Mouse (Mus musculus) forebrain, embryonic 11.5 days (tissue): Measurements from ENCODE around the gene Gramd4. TPM values are rescaled to one million over a fixed set of nuclear protein-coding genes. Genes with fewer than 3 reads are reported as not detected.

Experiments
- ATAC-seq: fragments of 200-750 bp; cut with Nextera tagmentation; replicated peaks from 2 replicates; pipeline ENCODE4 v1.8.0; 2017; ENCODE audit warnings: moderate TSS enrichment; ENCODE audit not compliant: low FRiP score
- DNase-seq: peaks from one replicate; pipeline ENCODE4 v3.0.0-alpha.2; 2017; ENCODE audit warnings: low spot score
- H3K27ac ChIP-seq: fragments of 300-500 bp; sonication (generic); 2 replicates; pipeline ENCODE4 v1.5.1; 2014; ENCODE audit warnings: low read depth, low read length
- H3K27me3 ChIP-seq: fragments of 300-500 bp; sonication (generic); 2 replicates; pipeline ENCODE4 v1.6.1; 2014; ENCODE audit warnings: mild to moderate bottlenecking, low read length, mixed read lengths; ENCODE audit not compliant: control insufficient read depth, insufficient read depth
- H3K36me3 ChIP-seq: fragments of 300-500 bp; sonication (generic); 2 replicates; pipeline ENCODE4 v1.6.1; 2014; ENCODE audit warnings: mild to moderate bottlenecking, low read length, moderate library complexity, mixed read lengths; ENCODE audit not compliant: control insufficient read depth, insufficient read depth
- H3K4me1 ChIP-seq: fragments of 300-500 bp; sonication (generic); replicated peaks from 2 replicates; pipeline ENCODE4 v1.6.1; 2014; ENCODE audit warnings: low read length, mixed read lengths; ENCODE audit not compliant: control insufficient read depth, insufficient read depth
- H3K4me2 ChIP-seq: fragments of 300-500 bp; sonication (generic); 2 replicates; pipeline ENCODE4 v1.6.1; 2014; ENCODE audit warnings: low read depth, mild to moderate bottlenecking, low read length, moderate library complexity, mixed read lengths; ENCODE audit not compliant: severe bottlenecking
- H3K4me3 ChIP-seq: fragments of 300-500 bp; sonication (generic); 2 replicates; pipeline ENCODE4 v1.5.1; 2014; ENCODE audit warnings: low read depth, low read length
- H3K9ac ChIP-seq: fragments of 300-500 bp; sonication (generic); 2 replicates; pipeline ENCODE4 v1.6.1; 2014; ENCODE audit warnings: low read length
- H3K9me3 ChIP-seq: fragments of 300-500 bp; sonication (generic); 2 replicates; pipeline ENCODE4 v1.6.1; 2016; ENCODE audit warnings: low read length, mixed read lengths; ENCODE audit not compliant: control insufficient read depth
- WGBS: fragments of 180-500 bp; shearing (Covaris S2); extraction: QIAGEN DNeasy Blood & Tissue Kit; methylation state at CpG from one replicate; pipeline ENCODE4 v1.1.7; 2014; 5-methylcytosine and 5-hydroxymethylcytosine counted together
- polyA plus RNA-seq: library from polyadenylated mRNA; unstranded; fragments of >200 nt; fragmentation: Nextera tagmentation; extraction: Ambion mirVana; gene quantifications from 2 replicates; pipeline ENCODE4 v1.2.1, GENCODE M21; 2014

The Gramd4 gene
- polyA plus RNA-seq, 1 experiment from 2014 or later, result 15.5 TPM

GRCm38 (mm10) chr15:86069011-86069791 is 11.7 kb downstream of the Gramd4 start:
- H3K9me3 ChIP-seq, result no peaks in the 10 kb centered on the region
- H3K27me3 ChIP-seq, result no peaks in the 10 kb centered on the region
- no peaks in the 10 kb centered on the region for H3K36me3 ChIP-seq
- H3K9ac ChIP-seq, result no peak overlapping the region
- DNase-seq, result no peak
- no peak overlapping the region for H3K4me3 ChIP-seq
- H3K4me1 ChIP-seq, result peaks cover 3% of the 10 kb centered on the region; the same call in 1 of the 2 replicates
- WGBS, result 81% methylated on average over 10 of the region's 10 CpGs
- no peak for ATAC-seq
- H3K27ac ChIP-seq, result no peak overlapping the region
- no peak overlapping the region for H3K4me2 ChIP-seq

GRCm38 (mm10) chr15:86070368-86070767 is 12.9 kb downstream of the Gramd4 start:
- peaks cover 3% of the 10 kb centered on the region; the same call in 1 of the 2 replicates for H3K4me1 ChIP-seq
- H3K4me2 ChIP-seq, result no peak overlapping the region
- no peaks in the 10 kb centered on the region for H3K36me3 ChIP-seq
- 58% methylated on average over 11 of the region's 11 CpGs for WGBS
- no peak overlapping the region for H3K27ac ChIP-seq
- H3K9me3 ChIP-seq, result no peaks in the 10 kb centered on the region
- ATAC-seq (no peak), DNase-seq (no peak)
- H3K9ac ChIP-seq, result no peak overlapping the region
- no peaks in the 10 kb centered on the region for H3K27me3 ChIP-seq
- no peak overlapping the region for H3K4me3 ChIP-seq

DNA sequence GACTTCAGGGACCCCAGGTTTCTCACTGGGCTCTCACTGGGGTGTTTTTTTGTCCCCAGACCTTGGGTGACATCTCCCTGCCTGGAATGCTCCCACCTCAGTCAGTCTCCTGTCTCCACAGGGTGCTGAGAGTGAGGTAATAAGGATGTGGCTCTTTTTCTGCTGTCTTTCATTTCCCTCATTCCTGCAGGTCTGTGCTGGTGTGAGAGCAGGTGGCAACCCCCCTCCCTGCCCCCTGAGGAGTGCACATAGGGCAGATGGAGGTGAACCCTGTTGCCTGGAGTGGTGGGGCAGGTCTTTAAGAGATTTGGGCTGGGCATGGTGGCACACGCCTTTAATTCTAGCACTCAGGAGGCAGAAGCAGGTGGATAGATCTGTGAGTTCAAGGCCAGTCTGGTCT is 13.7 kb downstream of the Gramd4 start:
- no peaks in the 10 kb centered on the region for H3K27me3 ChIP-seq
- no peak overlapping the region for H3K4me3 ChIP-seq
- no peak overlapping the region for H3K9ac ChIP-seq
- DNase-seq, result no peak
- 76% methylated on average over 1 of the region's 1 CpGs for WGBS
- H3K27ac ChIP-seq, result no peak overlapping the region
- no peaks in the 10 kb centered on the region for H3K9me3 ChIP-seq
- H3K4me2 ChIP-seq, result no peak overlapping the region
- ATAC-seq, result no peak
- H3K36me3 ChIP-seq, result no peaks in the 10 kb centered on the region
- peaks cover 3% of the 10 kb centered on the region; the same call in 1 of the 2 replicates for H3K4me1 ChIP-seq

DNA sequence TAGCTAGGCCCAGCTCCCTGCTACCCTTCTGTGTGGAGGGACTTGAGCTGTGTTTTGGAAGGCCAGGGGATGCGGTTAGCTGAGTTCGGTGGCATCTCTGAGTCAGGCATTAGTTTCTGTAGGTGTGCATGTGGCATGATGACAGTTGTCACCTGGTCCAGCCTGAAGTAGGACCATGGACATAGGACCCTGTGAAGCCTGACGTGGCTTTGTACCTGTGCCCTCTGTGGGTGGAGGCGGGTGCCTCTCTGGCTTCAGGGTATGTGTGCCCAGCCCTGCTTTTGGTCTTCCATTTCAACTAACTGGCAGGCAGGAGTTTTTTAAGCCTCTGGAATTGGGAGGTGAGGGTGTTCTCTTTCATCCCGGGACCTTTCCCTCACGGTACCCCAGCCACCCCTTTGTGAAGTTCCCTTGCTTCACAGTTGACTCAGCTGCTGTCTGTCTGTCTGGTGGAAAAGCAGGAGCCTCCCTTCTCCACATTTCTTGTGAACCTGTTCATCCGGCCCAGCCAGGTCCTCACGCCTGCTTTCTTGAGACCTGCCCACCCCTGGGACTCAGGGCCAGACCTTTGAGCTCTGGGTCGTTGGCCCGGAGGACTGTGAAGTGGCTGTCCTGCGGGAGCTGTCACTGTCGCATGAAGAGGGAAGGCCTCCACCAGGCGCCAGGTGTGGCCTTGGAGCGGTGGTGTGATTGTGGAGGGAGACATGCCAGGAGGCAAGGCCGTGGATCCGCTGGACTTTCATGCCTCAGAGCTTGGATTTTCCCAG is 16.9 kb downstream of the Gramd4 start:
- ATAC-seq (no peak), DNase-seq (no peak)
- no peak overlapping the region for H3K9ac ChIP-seq
- no peaks in the 10 kb centered on the region for H3K9me3 ChIP-seq
- H3K4me3 ChIP-seq, result no peak overlapping the region
- H3K27ac ChIP-seq, result no peak overlapping the region
- no peaks in the 10 kb centered on the region for H3K27me3 ChIP-seq
- H3K4me1 ChIP-seq, result peaks cover 3% of the 10 kb centered on the region; the same call in 1 of the 2 replicates
- WGBS, result 91% methylated on average over 16 of the region's 16 CpGs
- H3K4me2 ChIP-seq, result no peak overlapping the region
- H3K36me3 ChIP-seq, result no peaks in the 10 kb centered on the region

- H3K36me3 ChIP-seq, result no peaks in the 10 kb centered on the region
- no peaks in the 10 kb centered on the region for H3K4me1 ChIP-seq
- no peak overlapping the region for H3K4me3 ChIP-seq
- no peaks in the 10 kb centered on the region for H3K27me3 ChIP-seq
- 93% methylated on average over 20 of the region's 20 CpGs for WGBS
- DNase-seq (no peak), ATAC-seq (no peak)
- no peak overlapping the region for H3K27ac ChIP-seq
- no peak overlapping the region for H3K9ac ChIP-seq
- no peak overlapping the region for H3K4me2 ChIP-seq
- no peaks in the 10 kb centered on the region for H3K9me3 ChIP-seq
Measured at GRCm38 (mm10) chr15:86075305-86076047, 18.0 kb downstream of the Gramd4 start.

- no peak for DNase-seq
- H3K36me3 ChIP-seq, result no peaks in the 10 kb centered on the region
- H3K9me3 ChIP-seq, result no peaks in the 10 kb centered on the region
- no peak for ATAC-seq
- no peak overlapping the region for H3K4me2 ChIP-seq
- no peak overlapping the region for H3K4me3 ChIP-seq
- WGBS, result 82% methylated on average over 2 of the region's 2 CpGs
- H3K27ac ChIP-seq, result no peak overlapping the region
- no peak overlapping the region for H3K9ac ChIP-seq
- no peaks in the 10 kb centered on the region for H3K27me3 ChIP-seq
- no peaks in the 10 kb centered on the region for H3K4me1 ChIP-seq
Measured at GRCm38 (mm10) chr15:86076048-86076315, 18.5 kb downstream of the Gramd4 start.

DNA sequence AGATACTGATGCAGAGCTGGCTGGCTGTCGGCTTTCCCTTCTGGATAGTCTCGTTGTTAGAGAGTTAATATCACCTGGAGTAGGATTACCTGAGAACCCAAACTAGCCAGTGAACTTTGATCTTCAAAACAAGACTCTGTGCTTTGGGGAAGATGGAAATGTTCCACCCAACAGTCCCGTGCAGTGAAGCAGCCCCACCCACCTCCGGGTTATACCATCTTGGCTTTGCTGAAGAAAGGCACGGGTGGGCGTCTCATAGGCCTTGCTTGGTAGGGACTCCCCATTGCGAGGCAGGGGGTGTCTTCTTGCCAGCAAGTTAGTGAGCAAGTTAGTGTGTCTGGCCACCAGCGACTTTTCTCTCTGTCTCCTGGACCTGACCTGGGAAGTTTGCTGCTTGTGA is 18.9 kb downstream of the Gramd4 start:
- Histone ChIP-seq H3K36me3 (no peaks in the 10 kb centered on the region), H3K27me3 (no peaks in the 10 kb centered on the region), H3K9me3 (no peaks in the 10 kb centered on the region), H3K4me1 (no peaks in the 10 kb centered on the region), H3K4me3 (no peak overlapping the region), H3K27ac (no peak overlapping the region), H3K9ac (no peak overlapping the region), H3K4me2 (no peak overlapping the region)
- no peak for ATAC-seq
- WGBS, result 87% methylated on average over 8 of the region's 8 CpGs
- DNase-seq, result no peak

DNA sequence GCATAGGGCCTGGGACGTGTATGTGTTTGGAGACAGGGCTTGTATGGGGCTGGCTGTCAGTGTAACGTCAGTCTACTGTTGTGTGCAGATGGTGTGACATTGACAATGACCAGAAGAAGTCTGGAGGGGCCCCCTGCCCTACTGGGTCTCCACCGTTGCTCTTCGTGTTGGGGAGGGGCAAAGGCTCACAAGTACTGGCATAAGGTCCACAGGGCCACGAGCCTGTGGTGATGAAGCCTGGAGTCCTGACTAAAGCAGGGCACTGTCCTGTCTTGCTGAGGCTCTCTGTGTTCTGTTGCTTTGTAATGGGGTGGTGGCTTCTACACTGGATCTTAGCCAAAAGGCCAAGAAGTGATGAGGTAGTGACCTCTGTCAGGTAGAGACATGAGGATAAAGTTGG is 20.4 kb downstream of the Gramd4 start:
- Histone ChIP-seq H3K9me3 (no peaks in the 10 kb centered on the region), H3K36me3 (no peaks in the 10 kb centered on the region), H3K27me3 (no peaks in the 10 kb centered on the region), H3K4me3 (no peak overlapping the region), H3K4me1 (no peaks in the 10 kb centered on the region), H3K4me2 (no peak overlapping the region), H3K9ac (no peak overlapping the region), H3K27ac (no peak overlapping the region)
- ATAC-seq (no peak), DNase-seq (no peak)
- WGBS, result 87% methylated on average over 5 of the region's 5 CpGs
